Mouse (Mus musculus) limb, embryonic 14.5 days (tissue): ENCODE data around the gene Pax2. TPM values are rescaled to one million over a fixed set of nuclear protein-coding genes. Genes with fewer than 3 reads are reported as not detected.

Experiments
- ATAC-seq: fragments of 200-750 bp; cut with Nextera tagmentation; 2 replicates; pipeline ENCODE4 v1.8.0; 2017; ENCODE audit warnings: low read depth, moderate number of reproducible peaks, moderate TSS enrichment; ENCODE audit not compliant: low FRiP score
- DNase-seq: peaks from one replicate; pipeline ENCODE4 v3.0.0-alpha.2; 2015; ENCODE audit warnings: low spot score
- H3K27ac ChIP-seq: fragments of 300-500 bp; sonication (generic); replicated peaks from 2 replicates; pipeline ENCODE4 v1.5.1; 2014; ENCODE audit warnings: low read depth, mild to moderate bottlenecking, low read length, moderate library complexity, mixed read lengths
- H3K27me3 ChIP-seq: fragments of 300-500 bp; sonication (generic); 2 replicates; pipeline ENCODE4 v1.6.1; 2014; ENCODE audit warnings: low read length, mixed read lengths; ENCODE audit not compliant: control insufficient read depth, insufficient read depth
- H3K36me3 ChIP-seq: fragments of 300-500 bp; sonication (generic); 2 replicates; pipeline ENCODE4 v1.6.1; 2014; ENCODE audit warnings: mild to moderate bottlenecking, low read length, moderate library complexity, mixed read lengths; ENCODE audit not compliant: control insufficient read depth, insufficient read depth
- H3K4me1 ChIP-seq: fragments of 300-500 bp; sonication (generic); 2 replicates; pipeline ENCODE4 v1.6.1; 2014; ENCODE audit warnings: antibody characterized with exemption, low read length, mixed read lengths; ENCODE audit not compliant: control insufficient read depth, insufficient read depth
- H3K4me2 ChIP-seq: fragments of 300-500 bp; sonication (generic); replicated peaks from 2 replicates; pipeline ENCODE4 v1.6.1; 2014; ENCODE audit warnings: low read depth, mild to moderate bottlenecking, low read length, moderate library complexity; ENCODE audit not compliant: severe bottlenecking
- H3K4me3 ChIP-seq: fragments of 300-500 bp; sonication (generic); replicated peaks from 2 replicates; pipeline ENCODE4 v1.5.1; 2014; ENCODE audit warnings: low read length
- H3K9ac ChIP-seq: fragments of 300-500 bp; sonication (generic); 2 replicates; pipeline ENCODE4 v1.6.1; 2014; ENCODE audit warnings: mild to moderate bottlenecking, low read depth, low read length, moderate library complexity; ENCODE audit not compliant: severe bottlenecking
- H3K9me3 ChIP-seq: fragments of 300-500 bp; sonication (generic); 2 replicates; pipeline ENCODE4 v1.6.1; 2016; ENCODE audit warnings: low read length; ENCODE audit not compliant: control insufficient read depth
- POLR2A ChIP-seq: fragments of 200-500 bp; IDR thresholded peaks from 2 replicates; pipeline ENCODE4 v1.8.0; 2012; ENCODE audit warnings: inconsistent platforms, mild to moderate bottlenecking, moderate library complexity, borderline replicate concordance; ENCODE audit not compliant: insufficient read depth, insufficient read length; ENCODE audit errors: extremely low read depth
- WGBS: fragments of 180-500 bp; shearing (Covaris S2); extraction: QIAGEN DNeasy Blood & Tissue Kit; methylation state at CpG from one replicate; pipeline ENCODE4 v1.1.7; 2014; 5-methylcytosine and 5-hydroxymethylcytosine counted together
- polyA plus RNA-seq, 2 experiments: library from polyadenylated mRNA; depleted of rRNA in 1 of 2; stranded (reverse) in 1 of 2; unstranded in 1 of 2; fragments of >200 nt; fragmentation: Nextera tagmentation in 1 of 2; extraction: Ambion mirVana in 1 of 2; gene quantifications; 2 replicates each; pipeline versions ENCODE4 v1.2.1 to v1.2.3; 2012 to 2014

The Pax2 gene
- polyA plus RNA-seq, 2 experiments = 0.05 TPM; not detected in 1

DNA sequence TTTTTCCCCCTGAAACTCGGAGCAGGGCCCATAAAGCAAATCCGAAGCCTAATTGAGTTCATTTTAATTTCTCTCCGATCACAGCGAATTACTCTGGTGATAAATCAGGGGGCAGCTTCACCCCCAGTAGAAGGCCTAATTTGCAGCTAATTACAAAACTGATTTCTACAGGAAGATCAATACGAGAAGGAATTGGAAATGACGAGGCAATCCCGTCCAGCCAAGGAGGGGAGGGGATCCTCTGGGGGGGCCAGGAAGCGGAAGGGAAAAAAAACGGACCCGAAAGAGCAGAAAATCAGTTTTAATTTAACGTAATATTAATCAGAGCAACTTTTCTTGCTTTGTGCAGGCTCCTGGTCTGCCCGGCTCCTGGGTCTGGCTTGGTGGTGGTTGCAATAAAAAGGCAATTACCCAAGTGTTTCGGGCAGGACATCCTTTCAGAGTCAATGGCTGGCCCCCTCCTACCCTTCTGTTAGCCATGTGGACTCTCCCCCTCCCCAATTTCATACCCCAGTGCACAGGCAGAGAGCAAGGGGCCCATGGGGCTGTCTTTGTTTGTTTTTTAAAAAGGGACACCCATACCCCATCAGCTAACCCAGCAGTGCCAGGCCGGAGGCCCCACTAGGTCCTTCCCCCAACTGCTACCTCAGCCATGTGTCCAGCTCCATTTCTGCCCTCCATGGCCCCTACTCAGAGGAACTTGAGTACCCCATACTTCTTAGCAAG lies 61.7 kb downstream of the Pax2 start:
- Histone ChIP-seq H3K4me1 (0 out of 2 replicates have a peak, but pooled peaks cover 3% of the 10 kb centered on the region), H3K36me3 (no peaks in the 10 kb centered on the region), H3K9me3 (no peaks in the 10 kb centered on the region), H3K4me2 (no peak overlapping the region), H3K4me3 (no peak overlapping the region), H3K27me3 (peaks cover 24% of the 10 kb centered on the region), H3K9ac (no peak overlapping the region), H3K27ac (no peak overlapping the region)
- no peak for DNase-seq
- WGBS = 33% methylated on average over 13 of the region's 14 CpGs
- no peak for ATAC-seq
- TF ChIP-seq POLR2A = no peak

DNA sequence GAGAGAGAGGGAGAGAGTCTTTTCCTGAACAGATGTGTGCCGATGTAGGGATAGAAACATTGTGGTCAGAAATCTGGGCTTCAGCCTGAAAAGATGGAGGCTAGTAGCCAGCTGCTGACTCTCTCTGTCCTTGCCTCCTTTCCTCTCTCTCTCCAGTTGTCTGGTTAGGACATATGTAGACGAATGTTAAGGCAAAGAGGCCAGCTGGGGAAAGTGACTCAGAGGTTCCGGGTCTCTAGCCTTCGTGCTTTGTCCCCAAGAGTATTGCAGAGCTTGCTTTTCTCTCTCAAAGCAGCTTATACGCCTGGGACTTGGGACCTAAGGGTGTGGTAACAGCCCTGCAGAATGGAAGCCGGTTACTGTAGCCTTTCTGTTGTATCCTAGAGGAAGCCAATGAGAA lies 62.8 kb downstream of the Pax2 start:
- DNase-seq (no peak), ATAC-seq (no peak)
- 62% methylated on average over 6 of the region's 6 CpGs for WGBS
- Histone ChIP-seq H3K4me3 (no peak overlapping the region), H3K9me3 (no peaks in the 10 kb centered on the region), H3K4me1 (peaks cover 5% of the 10 kb centered on the region; the same call in 1 of the 2 replicates), H3K27ac (no peak overlapping the region), H3K36me3 (no peaks in the 10 kb centered on the region), H3K9ac (no peak overlapping the region), H3K4me2 (no peak overlapping the region), H3K27me3 (peaks cover 29% of the 10 kb centered on the region)
- no peak for TF ChIP-seq POLR2A

DNA sequence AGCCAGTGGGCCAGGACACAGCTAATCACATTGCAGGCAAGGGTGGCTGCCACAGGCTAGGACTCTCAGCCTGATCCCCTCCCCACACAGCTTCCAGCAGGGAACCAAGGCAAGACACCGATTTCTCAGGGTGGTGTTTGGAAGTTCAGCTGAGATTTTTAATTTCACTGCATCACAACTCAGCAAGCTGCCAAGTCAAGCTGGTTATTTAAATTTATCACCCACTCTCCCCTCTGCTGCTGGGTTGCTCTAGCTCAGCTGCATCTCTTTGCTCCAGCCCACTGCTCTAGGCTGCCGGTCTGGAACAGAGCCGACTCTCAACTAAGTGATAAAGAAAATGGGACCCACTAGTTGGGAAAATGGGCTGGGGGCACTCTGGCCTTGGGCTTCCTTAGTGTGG lies 65.7 kb downstream of the Pax2 start:
- Histone ChIP-seq H3K27me3 (peaks cover 29% of the 10 kb centered on the region), H3K9me3 (no peaks in the 10 kb centered on the region), H3K4me2 (no peak overlapping the region), H3K36me3 (no peaks in the 10 kb centered on the region), H3K27ac (no peak overlapping the region), H3K4me1 (peaks cover 21% of the 10 kb centered on the region), H3K4me3 (no peak overlapping the region), H3K9ac (no peak overlapping the region)
- TF ChIP-seq POLR2A = no peak
- DNase-seq (no peak), ATAC-seq (no peak)
- 49% methylated on average over 3 of the region's 3 CpGs for WGBS

DNA sequence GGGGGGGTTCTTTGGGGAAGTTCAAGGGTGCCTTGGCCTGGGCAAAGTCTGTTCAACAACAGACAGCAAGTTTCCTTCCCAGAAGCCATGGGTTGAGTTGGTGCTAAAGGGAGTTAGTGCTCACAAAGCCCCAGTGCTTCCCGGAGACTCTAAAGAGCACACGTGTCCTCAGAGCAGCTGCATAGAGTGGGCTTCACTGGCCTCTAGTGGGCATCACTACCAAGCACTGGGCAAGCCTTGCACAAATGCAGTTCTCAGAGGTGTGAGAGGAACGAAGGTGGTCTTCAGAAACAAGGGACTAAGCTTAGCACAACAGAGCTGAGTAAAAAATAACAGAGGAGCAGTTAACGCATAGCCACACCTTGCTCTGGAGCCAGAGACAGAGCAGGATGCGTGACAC lies 66.5 kb downstream of the Pax2 start:
- Histone ChIP-seq H3K36me3 (no peaks in the 10 kb centered on the region), H3K4me1 (peaks cover 21% of the 10 kb centered on the region), H3K27ac (no peak overlapping the region), H3K9ac (no peak overlapping the region), H3K27me3 (peaks cover 29% of the 10 kb centered on the region), H3K4me2 (no peak overlapping the region), H3K4me3 (no peak overlapping the region), H3K9me3 (no peaks in the 10 kb centered on the region)
- no peak for ATAC-seq
- 61% methylated on average over 5 of the region's 5 CpGs for WGBS
- no peak for TF ChIP-seq POLR2A
- DNase-seq = no peak

DNA sequence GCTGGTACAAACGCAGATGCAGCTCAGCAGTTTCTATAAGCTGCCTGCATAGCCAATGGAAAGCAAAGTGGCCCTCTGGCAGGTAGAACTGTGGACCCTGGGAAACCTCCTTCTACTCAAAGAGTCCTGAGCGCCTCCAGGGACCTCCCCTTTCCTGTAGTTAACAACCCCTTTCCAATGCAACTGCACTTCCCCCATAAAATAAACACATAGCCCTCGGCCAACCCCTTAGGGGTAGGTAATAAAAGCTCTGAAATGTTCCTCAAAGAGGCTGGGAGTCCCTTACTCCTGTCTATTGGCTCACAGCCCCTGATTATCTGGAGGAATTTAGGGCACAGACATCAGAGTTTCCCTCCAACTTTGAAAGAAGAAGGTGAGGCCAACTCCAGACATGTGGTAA lies 67.8 kb downstream of the Pax2 start:
- 11% methylated on average over 3 of the region's 3 CpGs for WGBS
- DNase-seq (no peak), ATAC-seq (no peak)
- H3K27ac ChIP-seq = no peak overlapping the region
- no peak overlapping the region for H3K4me2 ChIP-seq
- no peak overlapping the region for H3K9ac ChIP-seq
- no peaks in the 10 kb centered on the region for H3K9me3 ChIP-seq
- peaks cover 23% of the 10 kb centered on the region for H3K27me3 ChIP-seq
- peaks cover 18% of the 10 kb centered on the region for H3K4me1 ChIP-seq
- no peak overlapping the region for H3K4me3 ChIP-seq
- TF ChIP-seq POLR2A = no peak
- H3K36me3 ChIP-seq = no peaks in the 10 kb centered on the region
